Mouse (Mus musculus) lung, postnatal 0 days (tissue): ENCODE data around the gene Gm16181.

Source experiments
- CTCF ChIP-seq: IDR thresholded peaks from 2 replicates; pipeline ENCODE4 v1.5.1; 2016; ENCODE audit warnings: antibody characterized with exemption, mild to moderate bottlenecking
- EP300 ChIP-seq: IDR thresholded peaks from 2 replicates; pipeline ENCODE4 v1.6.1; 2016; ENCODE audit warnings: antibody characterized with exemption, mild to moderate bottlenecking, control low read depth

DNA sequence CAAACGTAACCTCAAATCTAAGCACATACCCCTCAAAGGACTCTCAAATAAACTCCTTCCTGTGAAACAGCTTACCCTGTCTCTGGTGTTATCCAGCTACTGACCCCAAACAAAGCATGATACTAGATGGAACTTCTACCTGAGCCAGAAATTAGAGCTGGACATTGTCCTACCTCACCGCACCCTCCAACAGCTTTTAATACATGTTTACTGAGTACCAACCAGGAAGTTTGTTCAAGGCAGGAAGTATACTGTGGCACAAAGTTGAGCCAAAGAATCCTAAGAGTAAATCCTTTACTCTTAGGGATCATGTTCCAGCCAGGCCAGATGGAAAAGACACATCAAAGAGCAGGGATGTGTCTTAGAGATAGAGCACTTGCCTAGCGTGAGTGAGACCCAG is 10.0 kb upstream of the Gm16181 start:
- TF ChIP-seq CTCF (no peak), EP300 (no peak)
